Comparison of ENCODE assay signal across 11 mouse cellular contexts in the genomic region with DNA sequence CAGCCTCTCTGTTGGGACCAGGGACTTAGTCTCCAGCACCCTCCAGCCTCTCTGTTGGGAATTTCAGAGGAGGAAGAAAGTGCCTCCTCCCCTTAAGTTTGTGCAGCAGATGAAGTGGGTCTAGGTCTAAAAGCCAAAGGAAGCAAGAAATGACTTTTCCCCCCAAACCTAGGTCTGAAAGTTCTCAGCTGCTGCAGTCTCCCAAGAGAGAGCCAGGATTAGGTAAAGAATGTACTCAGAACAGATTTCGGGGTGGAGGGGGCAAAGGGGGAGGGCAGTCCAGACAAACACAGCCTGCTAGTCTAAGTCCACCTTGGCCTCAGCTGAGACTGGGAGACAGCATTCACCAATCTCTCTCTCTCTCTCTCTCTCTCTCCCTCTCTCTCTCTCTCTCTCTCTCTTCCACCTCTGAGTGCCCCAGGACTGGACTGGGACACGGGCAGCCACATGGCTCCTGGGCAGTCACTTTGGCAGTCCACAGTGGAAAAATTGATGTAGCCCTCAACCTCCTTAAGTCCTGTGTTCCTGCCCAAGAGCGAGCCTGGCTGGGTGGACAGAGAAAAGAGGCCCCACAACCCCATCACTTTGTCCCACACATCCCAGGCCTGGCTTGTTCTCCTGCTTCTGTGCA. TPM values are rescaled to one million over a fixed set of nuclear protein-coding genes. Genes with fewer than 3 reads are reported as not detected.
DNase-seq lines count a peak whose midpoint lies in the region; ATAC-seq and TF ChIP-seq lines count a peak whose summit lies in the region.
"Had no signal": no experiment of that assay in that cellular context is flagged by ENCODE, and none has a peak within 500 bp of the region (broad histone marks: within the 10 kb centered on the region; RNA-seq: fewer than 3 reads in every experiment).

No protein-coding gene starts in this region.

- no peak for DNase-seq in heart, adult 9 months (ENCODE audit: low spot score in 2 of 2)
- no peak for DNase-seq in lung, postnatal 25 days (ENCODE audit: low spot score)
- no peak for DNase-seq in limb, embryonic 14.5 days (ENCODE audit: low spot score)
- no peak for DNase-seq in urinary bladder, postnatal 10 days (ENCODE audit: low spot score)
- DNase-seq in thymus, postnatal 14 days = no peak
- DNase-seq: cerebellum, adult 8-10 months; spleen, adult 18-20 months had no signal

- no peak for ATAC-seq in heart, embryonic 13.5 days (ENCODE audit: extremely low read depth, insufficient number of reproducible peaks, low FRiP score, low TSS enrichment)
- no peak for ATAC-seq in lung, embryonic 16.5 days (ENCODE audit: low read depth)
- no peak for ATAC-seq in embryonic facial prominence, embryonic 15.5 days (ENCODE audit: insufficient number of reproducible peaks, low FRiP score, low TSS enrichment, low read depth)
- ATAC-seq in limb, embryonic 14.5 days (ENCODE audit: low FRiP score, low read depth) = no peak

- H3K4me2 ChIP-seq in heart, embryonic 13.5 days = no peak overlapping the region
- no peak overlapping the region for H3K4me2 ChIP-seq in lung, embryonic 16.5 days (ENCODE audit: low read depth, low read length)
- no peak overlapping the region for H3K4me2 ChIP-seq in embryonic facial prominence, embryonic 15.5 days (replicated peaks)
- H3K4me2 ChIP-seq in limb, embryonic 14.5 days (replicated peaks; ENCODE audit: low read depth, low read length, severe bottlenecking) = no peak overlapping the region; the same call in 1 of the 2 replicates
- H3K4me2 ChIP-seq: hindbrain, embryonic 12.5 days had no signal

- H3K27ac ChIP-seq in heart, embryonic 13.5 days (replicated peaks) = peak overlapping the region; percentile 66
- peak overlapping the region; percentile 55; the same call in 1 of the 2 replicates for H3K27ac ChIP-seq in lung, embryonic 16.5 days (ENCODE audit: low read length)
- H3K27ac ChIP-seq in embryonic facial prominence, embryonic 15.5 days (replicated peaks) = peak overlapping the region; percentile 63; the same call in 1 of the 2 replicates
- H3K27ac ChIP-seq in limb, embryonic 14.5 days (replicated peaks; ENCODE audit: low read depth, low read length) = peak overlapping the region; percentile 63
- H3K27ac ChIP-seq: hindbrain, embryonic 12.5 days had no signal

- H3K27me3 ChIP-seq in heart, embryonic 13.5 days (replicated peaks) = no peaks in the 10 kb centered on the region
- no peaks in the 10 kb centered on the region for H3K27me3 ChIP-seq in lung, embryonic 16.5 days (ENCODE audit: control insufficient read depth, insufficient read depth, low read depth, low read length)
- no peaks in the 10 kb centered on the region for H3K27me3 ChIP-seq in embryonic facial prominence, embryonic 15.5 days
- no peaks in the 10 kb centered on the region for H3K27me3 ChIP-seq in limb, embryonic 14.5 days (ENCODE audit: control insufficient read depth, insufficient read depth, low read length)
- H3K27me3 ChIP-seq: hindbrain, embryonic 12.5 days had no signal

- H3K9ac ChIP-seq in heart, embryonic 13.5 days = no peak overlapping the region
- 0 out of 2 replicates have a peak overlapping the region, but pooled peaks have one; percentile 9 for H3K9ac ChIP-seq in lung, embryonic 16.5 days (ENCODE audit: low read length)
- H3K9ac ChIP-seq in embryonic facial prominence, embryonic 15.5 days = no peak overlapping the region
- H3K9ac ChIP-seq in limb, embryonic 14.5 days (ENCODE audit: low read depth, low read length, severe bottlenecking) = no peak overlapping the region
- H3K9ac ChIP-seq: hindbrain, embryonic 12.5 days had no signal

- no peak for TF ChIP-seq POLR2A in limb, embryonic 14.5 days (IDR thresholded peaks at IDR 0.05; ENCODE audit: borderline replicate concordance, extremely low read depth, insufficient read depth, insufficient read length)

- H3K4me3 ChIP-seq in heart, embryonic 13.5 days = no peak overlapping the region
- no peak overlapping the region for H3K4me3 ChIP-seq in lung, embryonic 16.5 days (ENCODE audit: low read length)
- no peak overlapping the region for H3K4me3 ChIP-seq in embryonic facial prominence, embryonic 15.5 days (replicated peaks)
- no peak overlapping the region for H3K4me3 ChIP-seq in limb, embryonic 14.5 days (replicated peaks; ENCODE audit: low read length)
- H3K4me3 ChIP-seq: hindbrain, embryonic 12.5 days had no signal

- 20% methylated on average over 3 of the region's 3 CpGs for WGBS in heart, embryonic 13.5 days
- WGBS in lung, embryonic 16.5 days = 26% methylated on average over 3 of the region's 3 CpGs
- 32% methylated on average over 3 of the region's 3 CpGs for WGBS in embryonic facial prominence, embryonic 15.5 days
- 20% methylated on average over 3 of the region's 3 CpGs for WGBS in limb, embryonic 14.5 days

- H3K9me3 ChIP-seq in heart, embryonic 13.5 days = no peaks in the 10 kb centered on the region
- H3K9me3 ChIP-seq in lung, embryonic 16.5 days (ENCODE audit: control insufficient read depth, low read length) = no peaks in the 10 kb centered on the region
- no peaks in the 10 kb centered on the region for H3K9me3 ChIP-seq in embryonic facial prominence, embryonic 15.5 days (replicated peaks)
- no peaks in the 10 kb centered on the region for H3K9me3 ChIP-seq in limb, embryonic 14.5 days (ENCODE audit: control insufficient read depth, low read length)
- H3K9me3 ChIP-seq: hindbrain, embryonic 12.5 days had no signal

- no peaks in the 10 kb centered on the region for H3K36me3 ChIP-seq in heart, embryonic 13.5 days
- no peaks in the 10 kb centered on the region for H3K36me3 ChIP-seq in lung, embryonic 16.5 days (ENCODE audit: control insufficient read depth, insufficient read depth, low read length)
- H3K36me3 ChIP-seq in embryonic facial prominence, embryonic 15.5 days = no peaks in the 10 kb centered on the region
- H3K36me3 ChIP-seq in limb, embryonic 14.5 days (ENCODE audit: control insufficient read depth, insufficient read depth, low read length) = no peaks in the 10 kb centered on the region
- H3K36me3 ChIP-seq: hindbrain, embryonic 12.5 days had no signal

- peaks cover 54% of the 10 kb centered on the region for H3K4me1 ChIP-seq in heart, embryonic 13.5 days
- H3K4me1 ChIP-seq in lung, embryonic 16.5 days (replicated peaks; ENCODE audit: control insufficient read depth, insufficient read depth, low read length) = peaks cover 34% of the 10 kb centered on the region
- H3K4me1 ChIP-seq in embryonic facial prominence, embryonic 15.5 days = peaks cover 18% of the 10 kb centered on the region
- peaks cover 22% of the 10 kb centered on the region for H3K4me1 ChIP-seq in limb, embryonic 14.5 days (ENCODE audit: control insufficient read depth, insufficient read depth, low read length)

RNA-seq across cellular contexts. Expression of gene Ptgis, which starts 11.8 kb away (rescaled TPM):
- polyA plus RNA-seq in heart, embryonic 13.5 days (2015; fragmentation: Nextera tagmentation; extraction: Ambion mirVana) = 21.6 and 21.8 TPM in 2 replicates
- 14.4 and 15.8 TPM in 2 replicates for polyA plus RNA-seq in lung, embryonic 16.5 days (2015; fragmentation: Nextera tagmentation; extraction: Ambion mirVana)
- 33.1 and 33.3 TPM in 2 replicates for polyA plus RNA-seq in embryonic facial prominence, embryonic 15.5 days (2015; fragmentation: Nextera tagmentation; extraction: Ambion mirVana)
- 37.7 and 53.0 TPM in 2 replicates for polyA plus RNA-seq in limb, embryonic 14.5 days (2012; rRNA removed)
- 31.2 and 31.8 TPM in 2 replicates for polyA plus RNA-seq in limb, embryonic 14.5 days (2014; fragmentation: Nextera tagmentation; extraction: Ambion mirVana)
